Mouse (Mus musculus) megakaryocyte, embryonic 14.5 days (primary cell): ENCODE results near the gene Zfp628.

Experiments used
- FLI1 ChIP-seq: IDR thresholded peaks from 2 replicates; pipeline ENCODE4 v1.6.1; 2012; ENCODE audit warnings: low read length, inconsistent platforms, mixed read lengths
- GATA1 ChIP-seq: IDR thresholded peaks from 3 replicates; pipeline ENCODE4 v1.6.1; 2012; ENCODE audit warnings: mixed read lengths, low read length, inconsistent platforms, borderline replicate concordance

GRCm38 (mm10) chr7:4876753-4877221 is 38.2 kb upstream of the Zfp628 start, which contains the start of gene Isoc2a:
- TF ChIP-seq GATA1: no peak
- TF ChIP-seq FLI1: no peak
